Mouse (Mus musculus): ENCODE results near the gene Sap30. TPM values are rescaled to one million over a fixed set of nuclear protein-coding genes. Genes with fewer than 3 reads are reported as not detected.

Gene Sap30
- polyA plus RNA-seq, 1 experiment from 2014 or later = 32.3 TPM

DNA sequence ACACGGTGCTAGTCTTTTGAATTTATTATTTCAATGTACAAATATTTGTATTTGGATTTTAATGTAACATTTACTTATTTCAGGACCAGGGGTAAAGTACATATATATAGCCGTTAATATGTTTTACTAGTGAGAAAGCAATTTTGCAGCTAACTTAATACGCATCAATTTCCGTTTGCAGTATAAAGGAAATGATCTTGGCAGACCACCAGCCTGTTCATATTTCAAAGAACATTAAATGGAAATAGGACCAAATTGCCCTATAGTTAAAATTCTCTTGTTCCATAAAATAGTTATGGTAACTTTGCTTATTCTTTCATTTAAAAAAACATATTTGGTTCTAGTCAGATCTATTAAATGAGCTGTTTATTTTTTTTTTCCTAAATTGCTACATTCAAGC, 46.5 kb downstream of the Sap30 start:
- H3K27me3 ChIP-seq = no peaks in the 10 kb centered on the region
- in situ Hi-C loops (cut with MboI; ENCODE audit: low pct_unique_long_range_greater_than_20kb) = no loop called here
- ATAC-seq = no peak
- no peak for TF ChIP-seq CTCF (IDR thresholded peaks at IDR 0.05)
- ChIA-PET POLR2A (no interaction called here), CTCF (no interaction called here)
- no peak for DNase-seq (ENCODE audit: low read depth, low spot score)

DNA sequence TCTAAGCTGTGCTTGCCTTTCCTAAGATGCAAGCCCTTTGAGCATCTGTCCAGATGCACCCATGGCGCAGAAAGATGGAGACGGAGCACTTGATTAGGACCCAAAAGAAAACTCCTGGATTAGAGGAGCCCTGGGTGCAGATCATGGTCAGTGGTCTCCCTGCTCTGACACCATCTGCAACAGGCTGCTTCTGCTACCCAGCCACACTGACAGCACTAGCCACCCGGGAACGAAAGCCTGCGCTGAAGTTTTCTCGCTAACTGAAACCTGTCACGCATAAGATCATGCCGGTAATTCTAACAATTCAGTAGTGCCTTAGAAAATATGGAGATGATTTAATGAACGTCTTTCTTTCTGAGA, 51.2 kb downstream of the Sap30 start:
- H3K27me3 ChIP-seq = no peaks in the 10 kb centered on the region
- CTCF ChIA-PET = no interaction called here
- in situ Hi-C loops (cut with MboI; ENCODE audit: low pct_unique_long_range_greater_than_20kb) = no loop called here
- no peak for ATAC-seq
- no peak for TF ChIP-seq CTCF (IDR thresholded peaks at IDR 0.05)
- POLR2A ChIA-PET = no interaction called here
- DNase-seq (ENCODE audit: low read depth, low spot score) = no peak

DNA sequence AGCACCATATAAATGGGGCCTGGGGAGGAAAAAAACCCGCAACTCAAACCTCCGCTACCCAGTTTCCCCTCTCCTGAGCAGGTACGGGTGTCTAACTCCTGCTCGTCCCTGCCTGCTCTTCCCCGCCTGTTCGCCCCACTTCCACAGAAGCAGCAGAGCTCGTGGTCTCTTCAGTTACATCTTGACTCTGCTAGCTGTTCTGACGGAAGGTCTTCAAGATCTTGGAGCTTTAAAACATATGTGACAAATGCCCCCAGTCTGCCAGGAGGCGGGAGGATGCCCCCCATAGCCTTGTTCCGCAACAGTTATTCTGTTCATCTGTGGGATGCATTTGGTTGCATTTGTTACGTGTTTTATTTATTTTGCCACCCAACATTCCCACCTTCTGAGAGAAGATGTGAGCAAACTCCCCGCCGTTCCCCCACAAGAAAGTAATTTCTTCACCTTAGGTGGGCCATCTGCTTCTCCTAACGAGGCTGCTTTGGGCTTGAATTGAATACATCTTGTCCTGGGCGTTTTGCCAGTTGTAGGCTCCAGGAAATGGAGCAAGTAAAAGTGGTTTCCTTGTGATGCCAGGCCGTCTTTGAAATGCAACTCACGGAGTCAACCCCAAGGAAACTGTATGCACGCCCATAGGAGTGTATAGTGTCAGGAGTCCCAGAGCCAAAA, 51.8 kb downstream of the Sap30 start:
- no peak for DNase-seq (ENCODE audit: low read depth, low spot score)
- no peaks in the 10 kb centered on the region for H3K27me3 ChIP-seq
- no peak for TF ChIP-seq CTCF (IDR thresholded peaks at IDR 0.05)
- CTCF ChIA-PET = no interaction called here
- in situ Hi-C loops (cut with MboI; ENCODE audit: low pct_unique_long_range_greater_than_20kb) = no loop called here
- POLR2A ChIA-PET = interaction anchor here (0.6 kb wide), 1 partner anchor 34 kb away, joined by 6 read pairs; no protein-coding TSS in a partner anchor
- no peak for ATAC-seq

DNA sequence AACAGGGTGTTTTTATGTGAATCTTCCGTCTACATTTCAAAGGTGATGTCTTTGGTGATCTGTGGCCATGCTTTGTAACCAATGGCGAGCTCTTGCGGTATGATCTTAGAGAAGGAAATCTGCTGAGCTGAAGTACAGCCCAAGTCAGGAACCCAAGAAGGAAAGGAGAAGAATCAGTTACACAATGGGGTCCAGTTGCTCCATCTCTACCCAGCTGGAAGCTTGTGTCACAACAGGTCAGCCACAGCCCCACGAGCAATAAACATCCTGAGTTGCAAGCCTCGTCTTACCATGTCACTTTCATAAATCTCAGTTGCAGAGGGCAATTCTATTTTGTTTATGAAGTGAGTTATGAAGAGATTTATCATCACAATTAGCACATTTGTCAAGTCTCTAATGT, 54.9 kb downstream of the Sap30 start:
- in situ Hi-C loops (cut with MboI; ENCODE audit: low pct_unique_long_range_greater_than_20kb) = loop anchor here (5.0 kb wide), 3 partner anchors 54 to 369 kb away; partner anchors contain the start of gene Sap30
- CTCF ChIA-PET = interaction anchor here (0.6 to 1.1 kb wide), 3 partner anchors 56 to 98 kb away, joined by 3 to 5 read pairs (median 3); no protein-coding TSS in a partner anchor
- no peak for ATAC-seq
- POLR2A ChIA-PET = interaction anchor here (0.8 kb wide), 1 partner anchor 98 kb away, joined by 3 read pairs; no protein-coding TSS in a partner anchor
- H3K27me3 ChIP-seq = no peaks in the 10 kb centered on the region
- TF ChIP-seq CTCF (IDR thresholded peaks at IDR 0.05) = no peak
- DNase-seq (ENCODE audit: low read depth, low spot score) = no peak

Other genes starting within 250 kb of the Sap30 start
- gene Hand2, start 166.9 kb downstream of the Sap30 start, polyA plus RNA-seq (2021) = 0.58 TPM
- not detected for gene Scrg1, start 31.9 kb downstream of the Sap30 start, polyA plus RNA-seq (2021)
- 65.4 TPM for gene Hmgb2, start 24.0 kb upstream of the Sap30 start, polyA plus RNA-seq (2021)
- gene Galnt7, start 165.2 kb upstream of the Sap30 start, polyA plus RNA-seq (2021) = 21.8 TPM

All from Patski (cell line).